Mouse (Mus musculus): ENCODE results near the gene Shisa2.
A peak's percentile ranks its signal among the peaks of the same experiment; 100 is the strongest.

Gene Shisa2

DNA sequence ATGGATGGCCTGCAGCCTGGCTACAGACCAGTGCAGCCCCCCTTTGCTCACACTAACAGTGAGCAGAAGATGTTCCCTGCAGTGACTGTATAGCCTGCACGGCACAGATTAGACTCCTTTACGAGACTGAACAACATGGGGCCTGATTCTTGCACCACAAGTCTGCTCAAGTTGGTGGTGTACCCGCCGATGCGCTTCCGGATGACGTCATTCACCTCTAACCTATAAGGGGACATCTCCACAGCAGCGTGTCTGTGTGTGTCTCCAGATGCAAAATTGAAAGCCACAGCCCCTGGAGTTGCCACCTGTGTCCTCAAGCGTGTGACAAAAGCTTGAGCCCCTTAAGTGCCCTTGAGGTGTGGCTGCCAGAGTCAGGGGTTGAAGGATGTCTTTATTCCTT lies 5.0 kb downstream of the Shisa2 start:
- DNase-seq (ENCODE audit: low spot score in 2 of 2) = no peak

DNA sequence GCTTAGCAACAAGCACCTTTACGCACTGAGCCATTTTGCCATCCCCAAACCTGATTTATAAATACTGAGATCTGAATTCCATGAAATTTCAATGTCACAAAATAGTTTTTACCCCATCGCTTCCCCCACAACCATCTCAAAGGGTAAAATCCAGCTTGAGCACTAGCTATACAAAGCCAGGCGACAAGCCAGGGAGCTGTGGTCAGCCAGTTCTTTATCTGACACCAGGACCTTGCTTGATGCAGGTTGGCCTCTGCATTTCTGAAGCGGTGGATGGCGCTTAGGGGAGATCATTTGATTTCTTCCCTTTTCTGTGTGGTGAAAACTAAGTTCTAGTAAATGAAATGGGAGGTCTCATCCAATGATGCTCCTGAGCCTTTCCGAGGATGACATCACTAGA lies 7.0 kb downstream of the Shisa2 start:
- no peak for DNase-seq (ENCODE audit: low spot score in 2 of 2)

DNA sequence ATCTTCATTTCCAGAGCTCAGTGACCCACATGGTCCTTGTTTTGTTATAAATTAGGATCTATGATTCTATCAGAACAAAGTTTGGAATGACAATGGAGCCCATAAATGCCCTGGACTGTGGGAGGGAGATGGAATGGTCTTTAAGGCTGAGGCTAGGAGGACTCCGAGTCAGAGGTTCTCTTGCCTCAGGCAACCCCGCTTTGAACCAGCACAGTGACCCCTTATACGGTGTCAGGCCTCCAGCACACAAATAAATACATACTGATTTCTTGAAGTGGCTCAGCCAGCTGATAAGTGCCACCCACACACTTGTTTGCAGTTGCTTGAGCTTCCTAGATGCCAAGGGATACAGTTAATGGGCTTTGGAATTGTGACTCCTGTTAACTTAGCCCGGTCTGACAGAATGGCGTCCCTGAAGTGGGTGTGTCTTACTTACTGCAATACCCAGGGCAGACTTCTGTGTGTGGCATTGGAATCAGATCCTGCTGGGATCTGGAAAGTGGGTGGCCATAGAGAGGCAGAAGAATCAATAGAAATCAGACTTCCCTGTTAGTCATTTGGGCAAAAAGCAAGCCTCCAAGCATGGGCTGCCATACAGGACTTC lies 8.3 kb downstream of the Shisa2 start:
- DNase-seq (ENCODE audit: low spot score in 2 of 2) = no peak

DNA sequence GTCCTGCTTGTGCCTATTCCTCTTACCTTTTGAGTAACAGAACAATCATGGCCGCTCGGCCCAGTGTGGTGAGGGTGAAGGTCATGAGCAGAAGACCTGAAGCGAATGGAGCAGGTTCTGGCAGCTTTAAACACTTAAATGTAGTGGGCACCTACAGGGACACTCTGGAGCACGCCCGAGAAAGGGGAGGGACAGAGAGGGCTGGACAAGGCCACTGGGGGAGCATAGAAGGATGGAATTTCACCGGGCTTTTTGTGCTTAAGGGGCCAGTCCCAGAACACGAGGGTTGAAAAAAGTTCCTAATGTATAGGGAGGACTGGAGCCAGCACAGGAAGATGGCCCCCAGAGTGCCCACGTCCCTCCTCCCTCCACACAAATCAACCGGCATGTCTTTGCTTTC lies 8.9 kb downstream of the Shisa2 start:
- no peak for DNase-seq (ENCODE audit: low spot score in 2 of 2)

DNA sequence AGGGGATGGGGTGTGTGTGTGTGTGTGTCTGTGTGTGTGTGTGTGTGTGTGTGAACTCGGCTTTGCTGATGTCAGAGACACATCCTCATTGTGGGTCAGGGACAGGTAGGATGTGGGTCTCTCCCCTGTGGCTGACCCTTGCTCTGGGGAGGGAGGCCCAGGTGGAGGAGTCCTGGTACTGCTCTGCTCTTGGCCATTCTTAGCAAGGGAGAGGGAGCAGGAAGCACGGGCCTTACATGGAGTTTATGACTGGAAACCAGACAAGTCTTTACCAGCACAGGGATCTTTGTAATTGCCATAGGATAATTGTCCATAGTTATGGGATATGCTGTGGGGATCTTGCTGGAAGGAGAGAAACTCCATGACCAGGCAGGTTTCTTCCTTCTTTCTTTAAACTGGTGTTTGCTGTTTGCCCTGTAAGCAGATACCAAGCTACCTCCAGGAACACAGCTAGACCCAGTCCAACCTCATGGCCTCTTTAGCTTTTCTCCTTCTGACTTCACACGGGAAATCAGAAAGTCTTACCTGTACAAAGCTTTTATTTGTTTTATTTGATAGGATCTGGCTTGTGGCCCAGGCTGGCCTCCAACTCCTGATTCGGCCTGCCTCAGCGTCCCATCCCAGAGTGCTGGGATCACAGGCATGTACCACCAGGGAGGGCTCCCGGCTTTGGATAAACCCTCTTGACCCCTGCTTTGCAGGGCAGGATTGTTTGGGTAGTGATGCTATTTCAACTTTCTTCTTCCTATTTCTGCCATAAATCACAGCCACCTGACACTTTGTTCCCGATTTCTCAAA lies 14.0 kb downstream of the Shisa2 start:
- DNase-seq (ENCODE audit: low spot score in 2 of 2) = peak in 1 of 2 experiments; percentile 6

DNA sequence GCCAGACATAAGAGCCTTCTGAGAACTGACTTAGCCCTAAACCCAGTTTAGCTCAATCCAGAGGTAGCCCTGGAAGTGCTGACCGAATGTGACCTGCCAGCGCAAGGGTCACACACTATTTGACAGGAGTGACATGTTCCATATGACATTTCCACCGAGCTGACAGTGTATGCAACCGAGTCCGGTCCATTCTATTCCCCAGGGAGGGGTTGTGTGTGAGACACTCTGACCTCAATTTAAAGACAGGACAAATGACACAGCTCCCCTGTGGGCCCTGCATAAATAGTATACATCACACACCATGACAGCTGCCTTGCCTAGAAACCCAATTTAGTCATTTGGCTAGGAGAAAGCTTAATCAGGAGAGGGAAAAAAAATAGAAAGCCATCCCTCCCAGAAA lies 16.7 kb downstream of the Shisa2 start:
- DNase-seq (ENCODE audit: low spot score in 2 of 2) = no peak

DNA sequence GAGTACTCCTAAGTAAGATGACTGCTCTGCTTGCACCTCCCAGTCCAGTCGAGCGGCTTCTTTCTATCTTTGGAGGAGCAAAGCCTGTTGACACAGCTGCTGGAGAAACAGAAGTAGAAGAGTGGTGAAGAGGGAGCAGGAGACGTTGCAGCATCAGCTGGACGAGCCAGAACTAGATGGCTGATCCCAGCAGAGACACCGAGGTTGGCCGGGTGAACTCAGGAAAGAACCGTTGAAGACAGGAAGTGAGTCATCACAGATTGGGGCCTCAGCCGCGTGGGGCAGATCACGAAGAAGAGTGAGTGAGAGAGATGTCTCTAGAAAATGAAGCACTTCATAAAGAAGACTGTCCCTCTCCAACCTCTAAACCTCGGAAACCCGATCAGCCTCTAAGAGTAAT lies 18.5 kb downstream of the Shisa2 start:
- DNase-seq (ENCODE audit: low spot score in 2 of 2) = no peak

DNA sequence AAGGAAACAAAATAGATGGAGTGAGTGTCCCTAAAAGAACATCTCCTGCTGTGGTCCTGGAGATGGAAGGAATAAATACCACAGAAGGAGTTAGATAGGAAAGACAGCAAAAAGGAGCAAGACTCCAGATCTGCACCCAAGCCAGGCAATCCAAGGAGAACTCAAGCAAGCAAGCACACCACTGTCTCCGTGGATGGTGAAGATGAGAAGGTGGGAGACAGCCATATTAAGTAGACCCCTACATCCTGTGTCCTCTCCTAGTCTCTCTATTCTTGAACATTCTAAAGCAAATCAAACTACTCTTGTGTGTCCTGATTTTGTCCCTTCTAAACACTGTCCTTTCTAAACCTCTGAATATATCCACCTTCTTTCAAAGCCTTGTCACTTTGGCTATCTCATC lies 19.1 kb downstream of the Shisa2 start:
- DNase-seq (ENCODE audit: low spot score in 2 of 2) = no peak

DNA sequence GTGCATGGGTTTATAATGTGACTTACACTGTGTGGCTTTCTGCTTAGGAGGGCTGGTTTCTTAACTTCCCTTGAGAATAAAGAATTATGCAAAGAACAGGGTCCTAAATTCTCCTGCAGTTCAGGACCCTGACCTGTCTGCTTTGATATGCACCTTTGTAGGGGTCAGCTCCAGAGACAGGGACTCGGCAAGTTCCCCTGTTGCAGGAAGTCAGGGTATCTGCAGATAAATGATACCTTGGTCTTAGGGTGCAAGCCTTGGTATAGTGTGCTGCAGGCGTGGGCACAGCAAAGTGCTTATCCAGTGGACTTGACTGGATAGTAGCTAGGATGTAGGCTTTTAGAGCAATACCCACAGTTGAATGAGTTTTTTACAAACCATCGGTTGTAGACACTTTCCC lies 19.8 kb downstream of the Shisa2 start:
- no peak for DNase-seq (ENCODE audit: low spot score in 2 of 2)

DNA sequence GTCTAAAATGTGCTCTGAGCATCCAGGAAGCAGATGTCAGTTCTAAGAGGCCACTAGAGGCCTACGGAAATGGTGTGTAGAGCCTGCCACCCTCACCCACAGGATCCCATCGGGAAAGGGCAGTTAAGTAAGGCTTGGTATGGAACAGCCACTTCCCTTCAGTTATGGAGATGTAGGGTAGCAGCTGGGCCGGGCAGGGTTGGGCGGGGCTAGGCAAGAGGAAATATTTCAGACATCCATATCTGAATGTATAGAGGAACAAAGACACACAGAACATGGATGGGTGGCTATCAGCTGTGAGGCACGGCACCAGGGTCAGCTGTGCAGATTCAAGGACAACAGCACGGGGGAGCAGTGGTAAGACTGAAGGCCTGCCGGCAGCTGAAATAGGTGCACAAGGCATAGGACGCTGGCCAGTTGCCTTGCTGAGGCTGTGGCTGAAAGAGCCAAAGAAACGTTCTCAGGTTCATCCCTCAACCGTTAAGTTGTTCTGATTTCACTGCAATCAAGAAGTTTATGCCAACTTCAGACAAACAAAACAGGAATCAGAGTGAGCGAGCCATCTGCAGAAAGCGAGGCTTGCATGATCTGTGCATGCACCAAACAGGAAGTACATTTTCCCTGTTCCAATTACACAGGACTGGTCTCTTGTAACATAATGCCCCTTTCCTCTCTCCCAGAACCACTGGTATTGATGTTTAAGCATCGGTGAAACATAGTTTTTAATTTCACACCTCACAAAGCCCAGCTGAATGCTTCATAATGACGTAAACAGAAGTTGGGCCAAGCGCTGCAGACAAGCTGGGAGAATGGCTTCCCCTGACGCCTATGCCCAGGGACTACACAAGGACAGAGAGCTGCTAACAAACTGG lies 22.0 kb downstream of the Shisa2 start:
- DNase-seq (ENCODE audit: low spot score in 2 of 2) = no peak

DNA sequence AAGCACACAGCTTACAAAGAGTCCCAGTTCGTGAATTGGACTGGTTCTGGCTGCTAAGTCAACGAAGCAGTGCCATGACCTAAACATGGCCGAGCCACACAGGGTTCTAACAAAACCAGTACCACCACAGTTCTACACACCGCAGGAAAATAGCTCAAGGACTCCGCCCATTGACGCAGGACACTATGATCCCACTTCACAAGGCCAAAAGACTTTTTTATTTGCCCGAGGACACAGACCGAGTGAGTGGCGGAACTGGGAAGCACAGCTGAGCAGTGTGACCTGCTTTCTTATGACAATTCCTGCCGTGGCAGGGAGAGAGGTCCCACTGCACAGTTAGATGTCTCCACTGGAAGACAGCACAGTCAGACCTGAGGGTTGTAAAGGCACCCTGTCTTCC lies 23.5 kb downstream of the Shisa2 start:
- DNase-seq (ENCODE audit: low spot score in 2 of 2) = no peak

DNA sequence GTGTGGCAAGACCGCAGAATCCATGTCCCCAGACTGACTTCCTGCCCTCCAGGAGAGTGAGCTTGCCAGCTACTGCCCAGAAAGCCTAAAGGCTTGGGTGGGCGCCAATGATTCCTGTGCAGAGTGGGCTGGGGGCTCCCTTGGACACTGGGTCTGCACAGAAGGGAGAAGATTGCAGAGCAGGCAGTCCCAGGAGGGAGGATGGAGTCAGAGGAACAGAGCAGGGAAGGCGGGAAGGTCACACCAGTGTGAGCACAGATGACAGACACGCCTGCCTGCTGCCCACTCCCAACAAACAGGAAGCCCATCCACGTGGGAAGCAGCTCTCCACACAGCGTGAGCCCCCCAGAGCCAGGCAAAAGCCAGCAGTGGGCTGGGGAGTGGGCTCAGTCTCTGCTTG lies 24.2 kb downstream of the Shisa2 start:
- DNase-seq (ENCODE audit: low spot score in 2 of 2) = no peak

DNA sequence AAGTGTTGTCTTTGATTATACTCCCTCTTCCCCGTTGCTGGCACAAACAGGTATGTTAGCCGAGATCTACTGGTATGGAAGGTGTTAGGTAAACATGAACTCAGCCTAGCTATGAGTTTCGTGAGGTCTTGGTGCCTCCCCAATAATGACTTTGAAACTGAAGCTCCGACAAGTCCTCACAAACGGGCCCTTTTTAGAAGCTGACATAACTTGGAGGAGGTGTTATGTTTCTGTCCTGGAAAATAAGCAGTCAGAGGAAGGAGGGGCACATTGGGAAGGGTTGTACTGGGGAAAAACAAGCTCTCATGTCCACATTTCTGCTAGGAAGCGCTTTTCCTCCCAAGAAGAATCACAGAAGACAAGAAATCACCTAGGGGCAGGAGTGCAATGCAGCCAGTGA lies 31.5 kb downstream of the Shisa2 start:
- no peak for DNase-seq (ENCODE audit: low spot score in 2 of 2)

DNA sequence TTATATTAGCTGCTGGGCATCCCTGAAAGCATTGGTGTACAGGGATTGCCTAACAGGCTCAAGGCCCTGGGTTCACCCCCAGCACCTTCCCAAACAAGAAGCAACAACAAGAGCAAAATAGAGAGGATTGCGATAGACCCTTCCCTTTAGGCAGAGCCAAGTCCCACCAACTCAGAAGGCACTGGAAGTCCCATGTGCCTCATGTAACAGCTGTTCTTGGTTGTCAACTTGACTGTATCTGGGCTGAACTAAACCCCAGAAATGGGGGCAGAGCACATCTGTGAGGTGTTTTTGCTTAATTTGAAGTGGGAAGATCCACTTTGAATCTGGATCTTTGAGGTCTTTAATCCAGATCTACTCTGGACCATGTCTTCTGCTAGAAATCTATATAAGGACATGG lies 32.0 kb downstream of the Shisa2 start:
- no peak for DNase-seq (ENCODE audit: low spot score in 2 of 2)

DNA sequence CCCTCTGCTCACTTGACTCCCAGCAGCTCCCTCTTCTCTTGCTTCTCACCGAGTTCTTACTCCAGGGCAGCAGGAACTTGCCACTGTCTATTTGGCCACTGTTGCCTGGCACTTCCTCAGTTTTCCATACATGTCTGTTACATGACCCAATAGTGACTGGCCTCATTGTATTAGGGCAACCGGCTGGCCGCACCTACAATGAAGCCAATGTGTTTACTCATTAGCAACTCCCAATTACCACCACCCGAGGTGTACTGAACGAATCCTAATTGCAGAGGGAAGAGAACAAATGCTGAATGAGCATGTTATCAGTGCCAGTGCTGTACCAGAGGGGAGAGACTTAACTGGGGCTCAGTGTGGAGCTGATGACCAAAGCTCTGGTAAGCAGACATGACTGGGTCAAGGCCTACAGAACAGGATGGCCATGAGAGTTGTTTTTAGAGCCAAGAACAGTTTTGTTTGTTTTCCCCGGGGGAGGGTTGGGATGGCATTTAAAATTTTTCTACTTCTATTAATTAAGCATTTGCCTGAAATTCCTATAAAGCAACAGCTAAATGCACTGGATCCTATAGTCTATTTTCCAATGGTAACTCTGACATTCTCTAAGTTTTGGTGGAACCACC lies 47.9 kb downstream of the Shisa2 start:
- no peak for DNase-seq (ENCODE audit: low spot score in 2 of 2)

DNA sequence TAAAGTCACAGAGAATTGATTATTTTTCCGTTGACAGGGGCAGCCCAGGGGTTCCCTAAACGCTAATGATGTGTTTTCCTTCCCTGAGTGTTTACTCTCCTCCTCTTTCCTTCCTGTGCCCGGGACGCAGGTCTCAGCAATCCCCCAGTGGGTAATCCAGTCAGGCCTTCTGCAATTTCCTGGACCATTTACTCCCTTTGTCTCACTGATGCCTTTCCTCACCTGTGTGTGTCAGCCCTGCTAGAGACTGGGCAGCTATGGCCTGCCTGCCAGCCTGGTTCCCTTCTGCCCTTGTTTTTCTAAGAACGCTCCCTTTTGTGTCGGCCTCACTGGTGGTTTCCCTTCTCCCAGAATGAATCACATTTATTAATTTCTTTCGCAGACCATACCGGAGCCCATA lies 49.4 kb downstream of the Shisa2 start:
- DNase-seq (ENCODE audit: low spot score in 2 of 2) = no peak

DNA sequence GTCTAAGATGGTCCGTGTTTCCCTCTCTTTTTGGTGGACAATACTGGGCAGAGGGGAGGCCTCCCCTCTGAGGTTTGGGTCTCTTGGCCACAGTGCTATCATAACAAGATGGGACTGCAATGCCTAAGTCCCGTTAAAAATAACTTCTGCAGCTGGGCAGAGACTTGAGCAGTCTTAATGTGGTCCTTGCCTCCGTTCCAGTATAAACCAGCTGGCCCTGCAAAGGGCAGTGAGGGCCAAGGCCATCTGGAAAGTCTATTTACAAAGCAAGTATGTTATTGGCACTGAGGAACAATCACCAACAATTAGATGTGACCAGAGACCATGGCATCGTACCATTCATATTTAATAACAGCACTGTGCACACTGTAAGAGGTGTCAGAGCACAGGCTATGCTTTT lies 50.2 kb downstream of the Shisa2 start:
- no peak for DNase-seq (ENCODE audit: low spot score in 2 of 2)

DNA sequence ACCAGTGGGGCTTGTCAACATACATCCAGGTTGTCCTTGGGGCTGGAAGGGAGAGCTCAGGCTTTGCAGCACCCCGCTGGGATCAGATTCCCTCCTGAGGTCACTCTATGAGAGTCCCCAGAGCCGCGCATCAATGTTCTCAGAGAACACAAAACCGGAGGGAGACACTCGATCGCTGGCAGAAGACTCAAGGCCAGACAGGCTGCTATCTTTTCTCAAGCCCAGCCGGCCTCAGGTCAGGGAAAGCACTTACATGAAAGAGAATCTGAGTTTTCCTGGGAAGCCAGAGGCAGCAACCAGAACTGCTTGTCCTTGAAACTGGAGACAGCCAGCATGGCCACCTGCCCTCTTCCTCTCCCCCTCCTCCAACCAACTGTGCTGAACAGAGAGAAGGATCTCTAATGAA lies 52.5 kb downstream of the Shisa2 start:
- no peak for DNase-seq (ENCODE audit: low spot score in 2 of 2)

Data from urinary bladder, adult 18-20 months (tissue).